Mouse (Mus musculus) neural tube, embryonic 14.5 days (tissue): ENCODE measurements around the gene Dlg3. TPM values are rescaled to one million over a fixed set of nuclear protein-coding genes. Genes with fewer than 3 reads are reported as not detected.

Experiments
- ATAC-seq: fragments of 200-750 bp; cut with Nextera tagmentation; 2 replicates; pipeline ENCODE4 v1.8.0; 2017; ENCODE audit warnings: low read depth, mild to moderate bottlenecking, moderate TSS enrichment, moderate library complexity
- H3K27ac ChIP-seq: fragments of 300-500 bp; sonication (generic); 2 replicates; pipeline ENCODE4 v1.5.1; 2014; ENCODE audit warnings: low read depth, mild to moderate bottlenecking, control low read depth, low read length, moderate library complexity, mixed read lengths
- H3K27me3 ChIP-seq: fragments of 300-500 bp; sonication (generic); 2 replicates; pipeline ENCODE4 v1.6.1; 2014; ENCODE audit warnings: low read length; ENCODE audit not compliant: control insufficient read depth, insufficient read depth
- H3K36me3 ChIP-seq: fragments of 300-500 bp; sonication (generic); 2 replicates; pipeline ENCODE4 v1.6.1; 2014; ENCODE audit warnings: low read length, mixed read lengths; ENCODE audit not compliant: control insufficient read depth, insufficient read depth
- H3K4me1 ChIP-seq: fragments of 300-500 bp; sonication (generic); 2 replicates; pipeline ENCODE4 v1.6.1; 2014; ENCODE audit warnings: low read length; ENCODE audit not compliant: control insufficient read depth, insufficient read depth
- H3K4me2 ChIP-seq: fragments of 300-500 bp; sonication (generic); 2 replicates; pipeline ENCODE4 v1.6.1; 2014; ENCODE audit warnings: mild to moderate bottlenecking, low read depth, low read length, control low read depth
- H3K4me3 ChIP-seq: fragments of 300-500 bp; sonication (generic); 2 replicates; pipeline ENCODE4 v1.5.1; 2014; ENCODE audit warnings: low read depth, low read length, control low read depth, mixed read lengths
- H3K9ac ChIP-seq: fragments of 300-500 bp; sonication (generic); replicated peaks from 2 replicates; pipeline ENCODE4 v1.6.1; 2014; ENCODE audit warnings: low read depth, mild to moderate bottlenecking, control low read depth, low read length, mixed read lengths
- H3K9me3 ChIP-seq: fragments of 300-500 bp; sonication (generic); 2 replicates; pipeline ENCODE4 v1.6.1; 2016; ENCODE audit warnings: low read length; ENCODE audit not compliant: control insufficient read depth
- WGBS: fragments of 180-500 bp; shearing (Covaris S2); extraction: QIAGEN DNeasy Blood & Tissue Kit; methylation state at CpG from one replicate; pipeline ENCODE4 v1.1.7; 2014; 5-methylcytosine and 5-hydroxymethylcytosine counted together
- polyA plus RNA-seq: library from polyadenylated mRNA; unstranded; fragments of >200 nt; fragmentation: Nextera tagmentation; extraction: Ambion mirVana; gene quantifications from 2 replicates; pipeline ENCODE4 v1.2.1, GENCODE M21; 2014

Dlg3 gene
- polyA plus RNA-seq: 11.9 and 12.9 TPM in 2 replicates

GRCm38 (mm10) chrX:100767181-100767884 lies at the start of gene Dlg3:
Gene Dlg3 (plus strand): TSS chrX:100767722.
- no peaks in the 10 kb centered on the region for H3K36me3 ChIP-seq
- H3K9ac ChIP-seq: peak within 1 kb of the TSS; percentile 74
- WGBS: 13% methylated on average over 25 of the region's 26 CpGs
- H3K27ac ChIP-seq: peak within 1 kb of the TSS; percentile 82
- peak; percentile 92 for ATAC-seq
- H3K4me3 ChIP-seq: peak within 1 kb of the TSS; percentile 59
- peak within 1 kb of the TSS; percentile 54 for H3K4me2 ChIP-seq
- no peaks in the 10 kb centered on the region for H3K4me1 ChIP-seq
- no peaks in the 10 kb centered on the region for H3K9me3 ChIP-seq
- H3K27me3 ChIP-seq: no peaks in the 10 kb centered on the region

- H3K27ac ChIP-seq: 0 out of 2 replicates have a peak overlapping the region, but pooled peaks have one; percentile 39
- peak; percentile 70 for ATAC-seq
- no peak overlapping the region for H3K9ac ChIP-seq
- H3K4me1 ChIP-seq: no peaks in the 10 kb centered on the region
- H3K27me3 ChIP-seq: no peaks in the 10 kb centered on the region
- H3K36me3 ChIP-seq: no peaks in the 10 kb centered on the region
- no peaks in the 10 kb centered on the region for H3K9me3 ChIP-seq
- H3K4me3 ChIP-seq: no peak overlapping the region
- WGBS: 14% methylated on average over 1 of the region's 1 CpGs
- H3K4me2 ChIP-seq: no peak overlapping the region
Observed at GRCm38 (mm10) chrX:100728947-100729346, 38.6 kb upstream of the Dlg3 start.

DNA sequence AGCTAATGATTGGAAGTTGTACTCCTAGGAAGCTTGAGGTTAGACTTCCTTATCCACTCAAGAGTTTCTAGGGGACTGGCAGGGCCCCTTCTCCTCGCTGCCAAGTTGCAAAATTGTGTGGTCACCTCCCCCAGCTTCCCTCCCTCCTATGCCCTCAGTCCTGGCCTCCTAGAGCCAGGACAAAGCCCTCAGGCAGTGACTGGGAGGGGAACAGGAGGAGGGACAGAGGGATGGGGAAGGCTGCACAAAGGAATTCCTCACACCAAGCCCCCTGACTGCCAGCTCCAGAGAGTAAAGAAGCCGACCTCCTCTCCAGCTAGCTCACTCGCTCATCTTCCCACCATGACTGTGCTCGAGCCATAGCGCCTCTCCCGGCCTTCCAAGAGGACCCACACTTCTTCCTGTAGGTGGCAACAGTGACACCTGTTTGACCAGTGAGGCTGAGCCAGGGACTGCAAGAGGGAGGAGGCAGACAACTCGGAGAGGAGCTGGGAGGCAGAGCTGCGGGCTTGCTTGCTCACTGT lies 37.8 kb upstream of the Dlg3 start, which contains the start of gene Gdpd2:
TSS of gene Gdpd2 (plus strand) at position 209 of the 524 bp plus-strand sequence.
- H3K9ac ChIP-seq: peak within 1 kb of the TSS; percentile 32; the same call in 1 of the 2 replicates
- 44% methylated on average over 8 of the region's 8 CpGs for WGBS
- H3K27ac ChIP-seq: 0 out of 2 replicates have a peak within 1 kb of the TSS, but pooled peaks have one; percentile 39
- H3K4me1 ChIP-seq: no peaks in the 10 kb centered on the region
- H3K9me3 ChIP-seq: no peaks in the 10 kb centered on the region
- peak; percentile 86 for ATAC-seq
- H3K36me3 ChIP-seq: no peaks in the 10 kb centered on the region
- H3K27me3 ChIP-seq: no peaks in the 10 kb centered on the region
- H3K4me3 ChIP-seq: peak within 1 kb of the TSS; percentile 20
- H3K4me2 ChIP-seq: peak within 1 kb of the TSS; percentile 40

- H3K9me3 ChIP-seq: no peaks in the 10 kb centered on the region
- ATAC-seq: peak; percentile 34; the same call in 1 of the 2 replicates
- 35% methylated on average over 8 of the region's 8 CpGs for WGBS
- H3K4me3 ChIP-seq: peak overlapping the region; percentile 20
- no peaks in the 10 kb centered on the region for H3K27me3 ChIP-seq
- peak overlapping the region; percentile 40 for H3K4me2 ChIP-seq
- 0 out of 2 replicates have a peak overlapping the region, but pooled peaks have one; percentile 16 for H3K27ac ChIP-seq
- H3K4me1 ChIP-seq: no peaks in the 10 kb centered on the region
- H3K9ac ChIP-seq: peak overlapping the region; percentile 32; the same call in 1 of the 2 replicates
- H3K36me3 ChIP-seq: no peaks in the 10 kb centered on the region
Observed at GRCm38 (mm10) chrX:100730266-100730665, 37.3 kb upstream of the Dlg3 start.

DNA sequence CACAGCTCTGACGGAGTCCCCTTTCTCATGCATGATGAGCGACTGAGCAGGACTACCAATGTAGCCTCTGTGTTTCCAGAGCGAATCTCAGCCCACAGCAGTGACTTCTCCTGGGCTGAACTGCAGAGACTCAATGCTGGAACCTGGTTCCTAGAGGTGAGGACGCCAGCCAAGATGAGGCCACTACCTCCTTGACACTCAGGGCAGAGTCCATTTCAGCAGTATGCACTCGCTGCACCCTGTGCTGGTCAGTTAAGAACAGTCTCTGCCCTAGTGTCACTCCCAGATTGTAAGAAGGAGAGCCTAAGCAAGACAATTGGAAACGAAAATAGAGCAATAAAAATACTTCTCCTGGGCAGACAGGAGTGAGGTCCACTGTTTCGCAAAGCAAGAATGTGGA lies 33.2 kb upstream of the Dlg3 start:
- no peaks in the 10 kb centered on the region for H3K27me3 ChIP-seq

GRCm38 (mm10) chrX:100738918-100739317 lies 28.6 kb upstream of the Dlg3 start:
- Histone ChIP-seq H3K27me3 (no peaks in the 10 kb centered on the region; the same call in 1 of the 2 replicates), H3K4me1 (no peaks in the 10 kb centered on the region), H3K27ac (no peak overlapping the region), H3K4me3 (peak overlapping the region; percentile 32), H3K9ac (peak overlapping the region; percentile 28; the same call in 1 of the 2 replicates), H3K9me3 (no peaks in the 10 kb centered on the region), H3K36me3 (no peaks in the 10 kb centered on the region), H3K4me2 (peak overlapping the region; percentile 46)
- ATAC-seq: peak; percentile 86
- 20% methylated on average over 14 of the region's 14 CpGs for WGBS

More for the DNA sequence above, 33.2 kb upstream of the Dlg3 start:
- no peak overlapping the region for H3K27ac ChIP-seq
- 71% methylated on average over 7 of the region's 7 CpGs for whole genome bisulfite sequencing
- no peak overlapping the region for H3K9ac ChIP-seq
- H3K4me2 ChIP-seq: no peak overlapping the region
- no peaks in the 10 kb centered on the region for H3K4me1 ChIP-seq
- no peak for ATAC-seq
- H3K36me3 ChIP-seq: no peaks in the 10 kb centered on the region
- H3K9me3 ChIP-seq: no peaks in the 10 kb centered on the region
- no peak overlapping the region for H3K4me3 ChIP-seq

DNA sequence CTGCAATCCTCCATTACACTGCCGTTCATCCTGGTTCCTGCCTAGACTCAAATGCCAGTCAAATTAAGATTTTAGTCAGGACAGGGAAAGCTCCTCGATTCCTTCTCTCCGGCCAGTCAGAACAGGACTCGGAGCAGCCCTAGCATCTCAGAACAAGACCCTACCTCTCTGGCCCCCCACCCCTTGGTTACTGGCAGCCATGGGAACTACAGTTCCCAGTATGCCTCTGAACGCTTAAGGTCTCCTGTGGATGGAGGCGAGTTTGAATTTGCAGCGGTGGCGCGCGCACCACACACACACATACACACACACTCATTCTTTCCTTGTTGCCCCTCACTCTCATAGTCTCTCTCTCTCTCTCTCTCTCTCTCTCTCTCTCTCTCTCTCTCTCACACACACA lies 28.1 kb upstream of the Dlg3 start:
- peak overlapping the region; percentile 32 for H3K4me3 ChIP-seq
- H3K36me3 ChIP-seq: no peaks in the 10 kb centered on the region
- no peak overlapping the region for H3K27ac ChIP-seq
- peak overlapping the region; percentile 28; the same call in 1 of the 2 replicates for H3K9ac ChIP-seq
- H3K9me3 ChIP-seq: no peaks in the 10 kb centered on the region
- WGBS: 30% methylated on average over 10 of the region's 10 CpGs
- no peaks in the 10 kb centered on the region for H3K4me1 ChIP-seq
- H3K27me3 ChIP-seq: no peaks in the 10 kb centered on the region; the same call in 1 of the 2 replicates
- ATAC-seq: peak; percentile 84
- peak overlapping the region; percentile 46; the same call in 1 of the 2 replicates for H3K4me2 ChIP-seq

DNA sequence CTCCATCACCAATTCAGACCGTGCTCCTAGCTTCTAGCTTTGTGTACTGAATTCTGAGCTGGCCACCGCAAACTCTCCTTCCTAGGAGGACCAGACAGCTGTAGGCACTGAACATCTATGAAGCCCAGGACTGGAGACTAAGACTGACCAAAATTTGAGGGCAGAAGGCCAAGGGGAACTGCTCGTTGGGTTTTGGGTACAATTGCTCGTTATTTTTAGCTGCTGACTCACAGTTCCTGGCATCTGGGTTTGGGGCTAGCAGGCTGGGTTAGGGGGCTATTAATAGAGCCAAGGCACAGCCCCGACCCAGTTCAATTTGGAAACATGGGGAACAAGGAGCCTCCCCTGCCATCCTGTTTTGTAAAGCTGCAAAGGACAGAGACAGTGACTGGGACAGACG lies 26.7 kb upstream of the Dlg3 start:
- WGBS: 71% methylated on average over 6 of the region's 6 CpGs
- no peak for ATAC-seq
- H3K4me2 ChIP-seq: no peak overlapping the region

DNA sequence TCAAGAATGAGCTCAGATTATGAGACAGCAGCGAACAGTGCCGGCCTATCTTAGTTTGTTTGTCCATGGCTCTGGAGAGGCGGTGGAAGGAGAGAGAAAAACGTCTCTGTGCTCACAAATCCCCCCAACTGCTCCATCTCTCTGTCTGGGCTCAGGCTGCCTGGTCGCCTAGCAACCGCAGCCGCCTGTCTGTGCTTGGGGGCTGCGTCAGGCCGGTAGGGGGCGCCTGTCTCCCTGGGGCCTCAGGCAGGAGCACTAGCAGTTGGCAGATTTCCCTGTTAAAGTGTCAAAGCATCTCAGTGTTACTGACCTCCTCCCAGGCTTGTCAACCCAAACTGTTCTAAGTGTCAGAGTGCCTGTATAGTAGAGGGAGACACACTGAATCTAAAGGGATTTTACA lies 25.6 kb upstream of the Dlg3 start:
- 9% methylated on average over 10 of the region's 10 CpGs for WGBS
- Histone ChIP-seq H3K9ac (no peak overlapping the region), H3K4me1 (no peaks in the 10 kb centered on the region), H3K4me3 (no peak overlapping the region), H3K27me3 (no peaks in the 10 kb centered on the region; the same call in 1 of the 2 replicates), H3K27ac (no peak overlapping the region), H3K36me3 (no peaks in the 10 kb centered on the region), H3K4me2 (no peak overlapping the region), H3K9me3 (no peaks in the 10 kb centered on the region)
- peak; percentile 73; the same call in 1 of the 2 replicates for ATAC-seq

More for the DNA sequence above, 26.7 kb upstream of the Dlg3 start:
- no peaks in the 10 kb centered on the region for H3K9me3 ChIP-seq
- H3K27me3 ChIP-seq: no peaks in the 10 kb centered on the region; the same call in 1 of the 2 replicates
- H3K27ac ChIP-seq: no peak overlapping the region
- H3K9ac ChIP-seq: no peak overlapping the region
- no peak overlapping the region for H3K4me3 ChIP-seq
- no peaks in the 10 kb centered on the region for H3K4me1 ChIP-seq
- H3K36me3 ChIP-seq: no peaks in the 10 kb centered on the region
